Mouse (Mus musculus) lung, adult 2 months (tissue): Measurements from ENCODE around the gene Slc25a13. TPM values are rescaled to one million over a fixed set of nuclear protein-coding genes. Genes with fewer than 3 reads are reported as not detected.

Experiments used
- DNase-seq: peaks from one replicate; pipeline ENCODE4 v3.0.0; 2022
- H3K4me1 ChIP-seq: fragments of 200-500 bp; 2 replicates; pipeline ENCODE4 v1.6.1; 2011; ENCODE audit warnings: low read length; ENCODE audit not compliant: control insufficient read depth, insufficient read depth
- H3K4me3 ChIP-seq: fragments of 200-500 bp; replicated peaks from 2 replicates; pipeline ENCODE3; 2011; ENCODE audit warnings: low read depth, mild to moderate bottlenecking, control low read depth, low read length; ENCODE audit errors: extremely low read depth
- CTCF ChIP-seq: fragments of 200-500 bp; IDR thresholded peaks from 2 replicates; pipeline ENCODE4 v1.5.1; 2011; ENCODE audit warnings: mild to moderate bottlenecking, low read length, control low read depth; ENCODE audit not compliant: insufficient read depth
- POLR2A ChIP-seq: fragments of 200-500 bp; IDR thresholded peaks from 2 replicates; pipeline ENCODE4 v1.6.1; 2011; ENCODE audit warnings: low read depth, mild to moderate bottlenecking, control low read depth, low read length, borderline replicate concordance; ENCODE audit errors: extremely low read depth
- WGBS: fragments of 180-500 bp; shearing (Covaris S2); methylation state at CpG from one replicate; pipeline ENCODE4 v1.1.7; 2018; 5-methylcytosine and 5-hydroxymethylcytosine counted together
- polyA plus RNA-seq: library from polyadenylated mRNA; depleted of rRNA; stranded (reverse); fragments of >200 nt; gene quantifications from 2 replicates; pipeline ENCODE4 v1.2.3, GENCODE M21; 2012

Gene Slc25a13
- polyA plus RNA-seq, 1 experiment = 2.7 TPM

- TF ChIP-seq CTCF (no peak), POLR2A (no peak)
- 74% methylated on average over 6 of the region's 6 CpGs for WGBS
- no peaks in the 10 kb centered on the region for H3K4me1 ChIP-seq
- H3K4me3 ChIP-seq = no peak overlapping the region
- no peak for DNase-seq
Measured at GRCm38 (mm10) chr6:5991243-5991642, 225.7 kb downstream of the Slc25a13 start.
